Mouse (Mus musculus): ENCODE measurements around the gene Gtf2ird2.

DNA sequence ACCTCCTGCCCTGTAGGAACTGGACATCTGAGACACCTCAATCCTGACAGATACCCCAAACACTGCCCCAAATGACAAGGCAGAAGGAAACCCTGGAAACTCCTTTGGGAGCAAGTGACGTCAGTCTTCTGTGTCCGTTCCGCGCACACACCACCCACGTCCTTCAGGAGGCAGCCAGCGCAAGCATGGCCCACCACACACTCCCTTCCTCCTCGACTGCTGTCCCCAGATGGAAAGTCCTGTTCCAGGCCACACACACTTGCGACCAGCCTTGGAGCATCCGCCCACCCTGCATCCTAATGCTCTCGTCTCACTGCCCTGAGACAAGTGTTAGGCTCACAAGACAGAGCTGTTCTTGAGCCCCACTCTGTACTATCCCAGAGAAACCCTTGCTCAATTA is 71.5 kb downstream of the Gtf2ird2 start:
- TF ChIP-seq CTCF (IDR thresholded peaks at IDR 0.05; ENCODE audit: low read depth, low read length) (no peak), POLR2A (IDR thresholded peaks at IDR 0.05; ENCODE audit: extremely low read depth, insufficient read depth, low read length) (no peak)
